Mouse (Mus musculus): ENCODE data around the gene Emc7. TPM values are rescaled to one million over a fixed set of nuclear protein-coding genes. Genes with fewer than 3 reads are reported as not detected.

The Emc7 gene
- polyA plus RNA-seq, 2 experiments from 2014 or later, result 12.9 to 14.8 TPM

GRCm38 (mm10) chr2:112520526-112521482 is 66.0 kb downstream of the Emc7 start:
- no peak for ATAC-seq

Other genes with a start within 250 kb of the Emc7 start
- 10 to 100 TPM; 23.6 to 39.7 TPM for gene Lpcat4, start 215.5 kb upstream of the Emc7 start, polyA plus RNA-seq (2017; shearing (Covaris generic))
- not detected for gene Nutm1, start 195.7 kb upstream of the Emc7 start, polyA plus RNA-seq (2017; shearing (Covaris generic))
- gene Nop10, start 193.1 kb upstream of the Emc7 start, polyA plus RNA-seq (2017; shearing (Covaris generic)), result 100 to 1,000 TPM; 153 to 229 TPM
- 10 to 100 TPM; 51.7 to 61.2 TPM for gene Slc12a6, start 189.2 kb upstream of the Emc7 start, polyA plus RNA-seq (2017; shearing (Covaris generic))
- not detected for gene Gm21985, start 188.7 kb upstream of the Emc7 start, polyA plus RNA-seq (2017; shearing (Covaris generic))
- 10 to 100 TPM; 67.0 to 76.1 TPM for gene Emc4, start 87.0 kb upstream of the Emc7 start, polyA plus RNA-seq (2017; shearing (Covaris generic))
- 10 to 100 TPM; 21.1 to 23.5 TPM for gene Katnbl1, start 75.8 kb upstream of the Emc7 start, polyA plus RNA-seq (2017; shearing (Covaris generic))
- gene Chrm5, start 25.8 kb downstream of the Emc7 start, polyA plus RNA-seq (2017; shearing (Covaris generic)), result not detected
- gene Aven, start 38.0 kb downstream of the Emc7 start, polyA plus RNA-seq (2017; shearing (Covaris generic)), result 10 to 100 TPM; 20.9 to 23.4 TPM

Measured in CD4-positive, CD25-positive, alpha-beta regulatory T cell, adult 4 months (primary cell).